Mouse (Mus musculus): Measurements from ENCODE around the gene Peak1. TPM values are rescaled to one million over a fixed set of nuclear protein-coding genes. Genes with fewer than 3 reads are reported as not detected.

Peak1 gene
- total and polyA plus RNA-seq, 3 experiments: 10.4 to 37.8 (median 37.5) TPM

DNA sequence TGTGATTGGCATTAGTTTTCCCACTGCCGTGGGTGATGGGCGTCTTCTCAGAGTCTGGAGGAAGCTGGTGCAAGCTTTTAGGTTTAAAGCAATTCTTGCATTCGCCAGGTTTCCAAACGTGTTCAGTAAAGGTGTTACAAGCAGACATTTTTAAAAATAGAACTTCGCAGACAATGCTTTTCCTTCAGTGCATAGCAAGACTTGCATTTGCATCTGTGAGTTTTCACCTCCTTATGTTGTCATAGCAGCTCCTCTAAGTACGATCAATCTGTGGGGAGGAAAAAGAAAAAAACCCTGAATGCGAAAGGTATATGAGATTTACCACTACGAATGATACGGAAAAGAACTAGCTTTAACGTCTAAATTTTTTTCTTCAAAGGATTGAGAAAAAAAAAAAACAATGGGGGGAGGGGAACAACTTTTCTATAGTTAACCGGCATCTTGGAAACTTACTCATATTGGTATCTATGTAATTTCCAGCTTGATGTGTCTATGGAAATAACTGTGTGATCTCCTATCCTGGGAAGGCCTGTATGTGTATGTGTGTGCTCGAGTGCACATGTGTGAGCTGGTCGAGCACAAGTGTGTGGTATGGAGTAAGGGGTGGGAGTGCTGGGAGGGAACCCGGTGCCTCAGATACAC is 157.3 kb downstream of the Peak1 start:
- TF ChIP-seq POLR2A (IDR thresholded peaks at IDR 0.05; ENCODE audit: insufficient read depth, low read depth, low read length): no peak
- TF ChIP-seq EP300 (IDR thresholded peaks at IDR 0.05; ENCODE audit: insufficient read depth, low read depth, low read length): no peak
- TF ChIP-seq CTCF (IDR thresholded peaks at IDR 0.05): no peak
- DNase-seq: no peak
- H3K36me3 ChIP-seq (ENCODE audit: control insufficient read depth, insufficient read depth, low read length): peaks cover 13% of the 10 kb centered on the region
- no peak overlapping the region for H3K9ac ChIP-seq (ENCODE audit: low read depth, low read length)
- intact Hi-C loops (cut with DNase I): no loop called here
- H3K4me3 ChIP-seq: no peak overlapping the region
- no peak overlapping the region; the same call in 1 of the 2 replicates for H3K27ac ChIP-seq
- no peaks in the 10 kb centered on the region for H3K27me3 ChIP-seq (ENCODE audit: control insufficient read depth, insufficient read depth, low read length)
- H3K4me1 ChIP-seq (ENCODE audit: control insufficient read depth, insufficient read depth, low read length): peaks cover 14% of the 10 kb centered on the region
- 78% methylated on average over 14 of the region's 14 CpGs for WGBS
- no peaks in the 10 kb centered on the region; the same call in 1 of the 2 replicates for H3K79me2 ChIP-seq (replicated peaks; ENCODE audit: control insufficient read depth, insufficient read depth, low read length)

DNA sequence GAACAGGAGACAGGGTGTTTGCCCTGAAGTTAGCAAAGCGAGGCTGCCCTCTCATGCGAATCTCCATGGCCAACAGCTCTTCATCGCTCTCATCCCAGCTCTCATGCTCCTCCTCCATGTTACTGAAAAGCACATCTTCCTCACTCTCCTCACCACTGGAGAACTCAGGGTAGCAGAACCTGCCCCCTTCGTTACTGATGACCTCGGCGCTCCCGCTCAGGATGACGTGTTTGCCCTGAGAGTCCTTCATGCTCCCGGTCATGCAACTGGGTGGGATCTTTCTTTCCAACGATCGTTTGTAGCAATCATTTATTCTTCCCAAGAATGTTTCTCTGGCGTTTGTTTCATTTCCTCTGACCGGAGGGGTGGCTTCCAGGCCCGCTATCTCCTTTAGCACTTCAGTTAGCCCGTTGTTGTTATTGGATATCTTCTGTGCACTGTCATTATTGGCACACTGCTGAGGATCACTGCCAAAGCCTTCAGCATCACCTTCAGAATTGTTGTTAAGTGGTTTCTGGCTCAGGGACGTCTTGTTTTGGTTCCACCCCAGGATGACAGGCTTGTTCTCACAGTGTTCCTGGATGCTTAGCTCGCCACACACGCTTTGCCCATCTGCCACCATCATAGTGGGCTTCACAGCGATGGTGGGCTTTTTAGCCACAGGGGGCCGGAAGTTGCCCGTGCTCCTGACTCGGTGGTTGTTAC is 157.9 kb downstream of the Peak1 start:
- no peaks in the 10 kb centered on the region for H3K27me3 ChIP-seq (ENCODE audit: control insufficient read depth, insufficient read depth, low read length)
- H3K27ac ChIP-seq: peak overlapping the region; percentile 56
- 38% methylated on average over 22 of the region's 22 CpGs for WGBS
- peaks cover 15% of the 10 kb centered on the region for H3K36me3 ChIP-seq (ENCODE audit: control insufficient read depth, insufficient read depth, low read length)
- intact Hi-C loops (cut with DNase I): loop anchor here (2.0 to 10.0 kb wide), 2 partner anchors 43 to 375 kb away; no protein-coding TSS in a partner anchor
- 0 out of 2 replicates have a peak overlapping the region, but pooled peaks have one; percentile 11 for H3K9ac ChIP-seq (ENCODE audit: low read depth, low read length)
- TF ChIP-seq EP300 (IDR thresholded peaks at IDR 0.05; ENCODE audit: insufficient read depth, low read depth, low read length) (0 out of 2 replicates have a peak, but pooled peaks have one; percentile 37), CTCF (IDR thresholded peaks at IDR 0.05) (no peak)
- peak overlapping the region; percentile 29 for H3K4me3 ChIP-seq
- H3K4me1 ChIP-seq (ENCODE audit: control insufficient read depth, insufficient read depth, low read length): peaks cover 13% of the 10 kb centered on the region
- no peaks in the 10 kb centered on the region; the same call in 1 of the 2 replicates for H3K79me2 ChIP-seq (replicated peaks; ENCODE audit: control insufficient read depth, insufficient read depth, low read length)
- peak; percentile 48 to 78 for DNase-seq

DNA sequence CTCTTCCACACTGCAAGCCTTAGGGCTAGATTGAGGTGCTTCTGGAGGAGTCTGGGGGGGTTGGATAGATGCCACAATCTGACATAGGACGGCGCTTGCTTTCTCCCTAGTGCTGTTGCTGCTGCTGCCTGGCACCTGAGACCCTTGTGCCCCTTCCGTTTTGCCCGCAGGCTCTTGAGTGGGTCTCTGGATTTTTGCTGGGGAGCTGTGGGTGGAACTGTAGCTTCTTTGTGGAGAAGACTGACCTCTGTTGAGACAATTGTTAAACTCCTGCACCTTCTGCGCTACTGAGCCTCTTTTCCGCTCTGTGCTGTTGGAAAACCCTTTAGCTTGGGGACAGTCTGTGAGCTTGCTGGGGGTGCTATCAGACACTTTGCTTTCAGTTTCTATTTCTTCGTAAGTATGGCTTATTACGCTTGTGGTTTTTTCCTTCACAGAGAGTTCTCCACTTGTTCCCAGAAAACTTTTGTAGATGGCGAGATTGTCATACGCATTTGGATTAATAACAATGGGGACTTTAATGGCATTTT is 159.5 kb downstream of the Peak1 start:
- Histone ChIP-seq H3K79me2 (replicated peaks; ENCODE audit: control insufficient read depth, insufficient read depth, low read length) (no peaks in the 10 kb centered on the region; the same call in 1 of the 2 replicates), H3K9ac (ENCODE audit: low read depth, low read length) (no peak overlapping the region), H3K27me3 (ENCODE audit: control insufficient read depth, insufficient read depth, low read length) (no peaks in the 10 kb centered on the region), H3K27ac (peak overlapping the region; percentile 56), H3K36me3 (ENCODE audit: control insufficient read depth, insufficient read depth, low read length) (peaks cover 18% of the 10 kb centered on the region), H3K4me1 (ENCODE audit: control insufficient read depth, insufficient read depth, low read length) (peaks cover 10% of the 10 kb centered on the region), H3K4me3 (0 out of 2 replicates have a peak overlapping the region, but pooled peaks have one; percentile 4)
- 85% methylated on average over 10 of the region's 10 CpGs for WGBS
- TF ChIP-seq CTCF (IDR thresholded peaks at IDR 0.05): no peak
- TF ChIP-seq EP300 (IDR thresholded peaks at IDR 0.05; ENCODE audit: insufficient read depth, low read depth, low read length): no peak
- no peak for TF ChIP-seq POLR2A (IDR thresholded peaks at IDR 0.05; ENCODE audit: insufficient read depth, low read depth, low read length)
- peak in 1 of 2 experiments; percentile 38 for DNase-seq
- intact Hi-C loops (cut with DNase I): loop anchor here (2.0 to 10.0 kb wide), 2 partner anchors 42 to 376 kb away; no protein-coding TSS in a partner anchor

DNA sequence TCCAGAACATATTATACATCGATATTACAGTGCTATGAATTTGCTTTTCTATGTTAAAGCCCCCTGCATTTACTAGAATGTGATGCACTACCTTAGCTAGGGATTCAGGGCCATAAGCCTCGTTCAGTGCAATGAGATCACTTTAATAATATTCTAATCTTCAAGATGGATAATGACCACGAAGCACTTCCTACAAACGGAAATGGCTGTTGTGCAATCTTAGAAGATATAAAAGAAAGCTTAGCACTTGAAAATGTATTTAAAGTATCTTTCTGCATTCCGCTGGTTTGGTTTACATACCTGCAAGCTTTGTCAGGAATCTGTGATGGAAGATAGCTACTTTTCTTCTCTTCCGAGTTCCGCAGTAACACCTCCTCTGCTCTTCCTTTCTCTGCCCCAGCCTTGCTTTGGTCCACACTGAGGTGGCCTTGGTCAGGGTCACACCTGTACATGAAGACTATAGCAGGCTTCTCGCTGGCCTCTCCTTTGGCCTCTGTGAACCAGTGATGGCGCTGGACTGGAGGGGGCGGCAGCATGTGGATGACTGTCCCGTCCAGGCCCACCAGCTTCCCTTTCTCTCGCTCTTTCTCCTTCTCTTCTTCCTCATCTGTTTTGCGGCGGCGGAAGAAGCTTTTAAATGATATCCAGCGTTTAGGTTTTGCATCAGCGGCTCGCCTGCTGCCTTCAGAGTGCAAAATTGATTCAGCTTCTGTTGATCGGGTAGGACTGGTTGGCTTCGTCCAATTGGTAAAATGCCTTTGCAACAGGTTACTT is 160.5 kb downstream of the Peak1 start:
- TF ChIP-seq CTCF (IDR thresholded peaks at IDR 0.05) (no peak), EP300 (IDR thresholded peaks at IDR 0.05; ENCODE audit: insufficient read depth, low read depth, low read length) (no peak), POLR2A (IDR thresholded peaks at IDR 0.05; ENCODE audit: insufficient read depth, low read depth, low read length) (no peak)
- no peak for DNase-seq
- Histone ChIP-seq H3K36me3 (ENCODE audit: control insufficient read depth, insufficient read depth, low read length) (peaks cover 18% of the 10 kb centered on the region), H3K27ac (peak overlapping the region; percentile 9; the same call in 1 of the 2 replicates), H3K79me2 (replicated peaks; ENCODE audit: control insufficient read depth, insufficient read depth, low read length) (no peaks in the 10 kb centered on the region; the same call in 1 of the 2 replicates), H3K27me3 (ENCODE audit: control insufficient read depth, insufficient read depth, low read length) (no peaks in the 10 kb centered on the region), H3K4me3 (no peak overlapping the region), H3K9ac (ENCODE audit: low read depth, low read length) (no peak overlapping the region), H3K4me1 (ENCODE audit: control insufficient read depth, insufficient read depth, low read length) (peaks cover 10% of the 10 kb centered on the region)
- WGBS: 84% methylated on average over 20 of the region's 20 CpGs
- intact Hi-C loops (cut with DNase I): loop anchor here (10.0 kb wide), 1 partner anchor 377 kb away; no protein-coding TSS in a partner anchor

DNA sequence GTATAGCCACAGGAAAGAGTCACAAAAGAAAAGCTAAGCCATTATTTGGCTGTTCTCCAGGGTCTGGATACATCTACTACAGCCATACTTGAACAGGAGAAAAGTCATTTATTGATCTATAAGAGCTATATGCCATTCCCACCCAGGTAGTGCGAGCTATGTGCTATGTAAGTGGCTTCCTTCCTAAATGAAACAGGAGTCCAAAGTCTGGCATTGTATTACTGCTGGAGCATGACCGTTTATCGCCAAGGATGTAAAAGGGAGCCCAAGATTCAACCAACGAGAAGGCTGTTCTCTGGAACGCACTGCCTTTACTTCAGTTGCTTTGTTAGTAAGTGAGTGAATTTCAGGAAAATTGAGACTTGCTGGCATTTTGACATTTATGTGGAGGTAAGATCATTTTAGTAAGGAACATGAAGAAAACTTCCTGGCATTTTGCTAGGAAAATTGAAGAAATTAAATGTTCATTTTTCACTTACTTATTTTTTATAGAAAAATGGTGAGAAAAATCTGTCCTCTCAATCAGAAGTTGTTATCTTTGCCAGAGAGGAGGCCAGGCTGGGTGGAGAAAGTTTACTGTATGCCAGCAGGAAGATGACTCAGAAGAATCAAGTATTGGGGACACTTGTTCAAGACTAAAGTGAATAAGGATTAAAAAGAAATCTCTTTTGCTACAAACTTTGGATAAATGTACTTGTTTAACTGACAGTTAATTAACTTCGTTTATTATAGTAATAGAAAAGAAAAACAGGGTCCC is 162.0 kb downstream of the Peak1 start:
- DNase-seq: no peak
- Histone ChIP-seq H3K27me3 (ENCODE audit: control insufficient read depth, insufficient read depth, low read length) (no peaks in the 10 kb centered on the region), H3K27ac (peak overlapping the region; percentile 7), H3K36me3 (ENCODE audit: control insufficient read depth, insufficient read depth, low read length) (peaks cover 18% of the 10 kb centered on the region), H3K4me3 (no peak overlapping the region), H3K9ac (ENCODE audit: low read depth, low read length) (no peak overlapping the region), H3K79me2 (replicated peaks; ENCODE audit: control insufficient read depth, insufficient read depth, low read length) (no peaks in the 10 kb centered on the region), H3K4me1 (ENCODE audit: control insufficient read depth, insufficient read depth, low read length) (peaks cover 10% of the 10 kb centered on the region)
- 73% methylated on average over 6 of the region's 6 CpGs for WGBS
- intact Hi-C loops (cut with DNase I): loop anchor here (10.0 kb wide), 1 partner anchor 379 kb away; no protein-coding TSS in a partner anchor
- TF ChIP-seq POLR2A (IDR thresholded peaks at IDR 0.05; ENCODE audit: insufficient read depth, low read depth, low read length) (no peak), CTCF (IDR thresholded peaks at IDR 0.05) (no peak), EP300 (IDR thresholded peaks at IDR 0.05; ENCODE audit: insufficient read depth, low read depth, low read length) (no peak)
